Mouse (Mus musculus): ENCODE measurements around the gene Rap1gap. TPM values are rescaled to one million over a fixed set of nuclear protein-coding genes. Genes with fewer than 3 reads are reported as not detected.

Gene Rap1gap
- total RNA-seq, 2 experiments from 2014 or later = 281 to 291 TPM

- H3K27ac ChIP-seq = no peak overlapping the region
- TF ChIP-seq CTCF (conservative IDR thresholded peaks at IDR 0.05) = no peak
- no peak overlapping the region for H3K4me3 ChIP-seq
- no peak for DNase-seq (ENCODE audit: low spot score in 2 of 2)
These were observed 108.0 kb downstream of the Rap1gap start for GRCm38 (mm10) chr4:137772438-137773056.

DNA sequence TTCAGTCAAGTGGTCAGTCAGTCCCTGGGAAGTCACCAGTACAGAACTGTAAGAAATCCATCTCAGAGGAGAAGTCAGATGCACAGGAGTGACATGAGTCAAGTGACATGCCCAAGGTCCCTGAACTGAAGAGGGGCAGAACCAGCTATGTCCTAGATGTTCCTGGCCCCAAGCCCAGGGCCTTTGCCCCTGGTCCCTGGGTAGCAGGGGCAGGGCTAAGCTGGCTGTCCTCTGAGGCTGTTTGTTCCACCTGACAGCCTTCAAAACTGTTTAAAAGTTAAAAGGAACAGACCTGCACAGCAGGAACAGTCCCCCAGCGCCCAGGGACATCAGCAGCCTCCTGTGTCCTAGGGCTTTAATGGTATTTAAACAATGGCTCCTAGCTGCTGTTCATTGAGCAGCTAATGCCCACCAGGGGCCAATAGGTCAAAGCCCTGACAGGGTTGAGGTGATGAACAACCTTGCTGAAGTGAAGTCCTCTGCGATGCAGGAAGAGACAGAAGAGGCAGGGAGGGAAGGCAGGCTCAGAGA, 108.9 kb downstream of the Rap1gap start:
- DNase-seq (ENCODE audit: low spot score in 2 of 2) = no peak
- no peak overlapping the region for H3K27ac ChIP-seq
- no peak for TF ChIP-seq CTCF (conservative IDR thresholded peaks at IDR 0.05)
- no peak overlapping the region for H3K4me3 ChIP-seq

DNA sequence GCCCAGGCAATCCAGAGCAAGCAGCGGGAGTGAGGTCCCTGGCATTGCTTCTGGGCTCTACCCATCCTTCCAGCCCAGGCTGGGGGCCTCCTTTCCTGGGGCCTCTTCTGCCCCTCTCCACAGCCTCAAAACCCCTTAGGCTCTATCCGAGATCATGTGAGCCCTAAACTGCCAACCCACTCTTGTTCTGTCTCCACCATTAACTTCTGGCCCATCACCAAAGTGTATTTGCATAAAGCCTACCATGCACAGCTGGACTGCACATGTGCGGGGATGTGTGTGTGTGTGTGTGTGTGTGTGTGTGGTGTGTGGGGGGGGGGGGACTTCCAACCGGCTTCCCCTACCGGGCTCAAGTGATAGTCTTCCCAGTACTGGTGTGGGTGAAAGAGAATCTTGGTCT, 109.5 kb downstream of the Rap1gap start:
- Histone ChIP-seq H3K27ac (no peak overlapping the region), H3K4me3 (no peak overlapping the region)
- DNase-seq (ENCODE audit: low spot score in 2 of 2) = no peak
- no peak for TF ChIP-seq CTCF (conservative IDR thresholded peaks at IDR 0.05)

DNA sequence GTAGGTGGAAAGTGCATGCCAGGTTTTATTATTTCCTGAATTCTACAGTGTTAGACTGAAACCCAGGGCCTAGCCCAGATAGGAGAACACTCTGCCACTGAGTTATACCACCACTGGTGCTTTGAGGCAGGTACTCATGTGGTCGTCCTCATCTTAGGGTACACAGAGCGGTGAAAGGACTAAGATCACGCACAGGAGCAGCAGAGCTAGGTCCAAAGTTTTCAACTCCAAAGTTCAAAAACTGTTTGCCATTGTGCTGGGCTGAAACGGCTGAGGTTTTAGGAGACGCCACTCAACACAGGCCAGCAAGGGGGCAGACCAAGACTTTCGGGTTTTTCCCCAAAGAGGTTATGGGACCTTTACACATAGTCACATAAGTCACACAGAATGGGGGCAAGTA, 110.0 kb downstream of the Rap1gap start:
- TF ChIP-seq CTCF (conservative IDR thresholded peaks at IDR 0.05) = no peak
- Histone ChIP-seq H3K4me3 (no peak overlapping the region), H3K27ac (no peak overlapping the region)
- no peak for DNase-seq (ENCODE audit: low spot score in 2 of 2)

- DNase-seq (ENCODE audit: low spot score in 2 of 2) = no peak
- no peak overlapping the region for H3K4me3 ChIP-seq
- H3K27ac ChIP-seq = no peak overlapping the region
- no peak for TF ChIP-seq CTCF (conservative IDR thresholded peaks at IDR 0.05)
These were observed 113.3 kb downstream of the Rap1gap start for GRCm38 (mm10) chr4:137777866-137778265.

DNA sequence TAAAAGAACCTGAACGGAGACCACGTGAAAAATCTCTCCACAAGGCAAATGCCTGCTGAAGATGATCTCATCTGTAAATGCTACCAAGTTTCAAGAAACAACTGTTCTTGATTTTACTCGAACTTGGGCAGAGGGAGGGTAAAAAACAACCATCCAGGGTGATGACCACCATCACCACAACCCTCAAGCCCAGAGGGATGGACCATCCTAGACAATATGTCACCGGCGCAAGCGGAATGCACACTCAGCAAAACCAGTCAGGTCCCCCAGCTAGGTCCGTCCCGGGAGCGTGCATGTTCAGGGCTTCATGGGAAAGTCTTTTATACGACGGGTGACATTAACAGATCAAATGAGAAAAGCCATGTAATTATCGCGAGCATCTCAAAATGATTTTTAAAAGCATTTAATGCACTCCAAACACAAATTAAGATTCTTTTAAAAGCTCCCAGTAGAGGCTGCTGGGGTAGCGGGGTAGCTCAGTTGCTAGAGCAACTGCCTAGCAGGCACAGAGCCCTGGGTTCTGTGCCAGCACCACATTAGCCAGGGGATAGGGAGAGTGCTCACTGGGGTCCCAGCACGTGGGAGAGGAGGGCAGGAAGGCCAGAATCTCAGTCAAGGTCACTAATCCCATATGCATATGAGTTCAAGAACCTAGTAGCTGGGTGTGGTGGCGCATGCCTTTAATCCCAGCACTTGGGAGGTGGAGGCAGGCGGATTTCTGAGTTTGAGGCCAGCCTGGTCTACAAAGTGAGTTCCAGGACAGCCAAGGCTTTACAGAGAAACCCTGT, 114.1 kb downstream of the Rap1gap start:
- TF ChIP-seq CTCF (conservative IDR thresholded peaks at IDR 0.05) = no peak

More for the DNA sequence above, 114.1 kb downstream of the Rap1gap start:
- no peak overlapping the region for H3K27ac ChIP-seq
- no peak for DNase-seq (ENCODE audit: low spot score in 2 of 2)
- no peak overlapping the region for H3K4me3 ChIP-seq

Other genes with a start within 250 kb of the Rap1gap start
- not detected for gene Cela3b, start 234.2 kb upstream of the Rap1gap start, total RNA-seq (2021)
- gene 1700013G24Rik, start 211.4 kb upstream of the Rap1gap start, total RNA-seq (2021) = not detected
- gene Hspg2, start 196.0 kb upstream of the Rap1gap start, total RNA-seq (2021) = 1 to 10 TPM; 4.0 to 5.2 TPM
- not detected for gene Ldlrad2, start 90.2 kb upstream of the Rap1gap start, total RNA-seq (2021)
- 100 to 1,000 TPM; 142 to 160 TPM for gene Usp48, start 71.0 kb upstream of the Rap1gap start, total RNA-seq (2021)
- gene Alpl, start 131.7 kb downstream of the Rap1gap start, total RNA-seq (2021) = 1 to 10 TPM; 6.8 to 7.2 TPM
- 10 to 100 TPM; 47.5 to 58.0 TPM for gene Ece1, start 197.5 kb downstream of the Rap1gap start, total RNA-seq (2021)